Mouse (Mus musculus) stomach, embryonic 15.5 days (tissue): ENCODE results near the gene Peli3. TPM values are rescaled to one million over a fixed set of nuclear protein-coding genes. Genes with fewer than 3 reads are reported as not detected.
"Not testable (repeated sequence)": the region's sequence is repeated elsewhere in the genome, so short reads cannot be mapped to it uniquely, and the experiment has no call there.

Source experiments
- ATAC-seq: fragments of 200-750 bp; cut with Nextera tagmentation; 2 replicates; pipeline ENCODE4 v1.8.0; 2017; ENCODE audit warnings: low read depth, moderate number of reproducible peaks, moderate TSS enrichment; ENCODE audit not compliant: insufficient read depth, low FRiP score
- H3K27ac ChIP-seq: fragments of 300-500 bp; sonication (generic); 2 replicates; pipeline ENCODE4 v1.5.1; 2015; ENCODE audit warnings: mild to moderate bottlenecking, inconsistent platforms
- H3K27me3 ChIP-seq: fragments of 300-500 bp; sonication (generic); replicated peaks from 2 replicates; pipeline ENCODE4 v1.6.1; 2015; ENCODE audit warnings: inconsistent platforms
- H3K36me3 ChIP-seq: fragments of 300-500 bp; sonication (generic); 2 replicates; pipeline ENCODE4 v1.6.1; 2015; ENCODE audit warnings: inconsistent platforms
- H3K4me1 ChIP-seq: fragments of 300-500 bp; sonication (generic); 2 replicates; pipeline ENCODE4 v1.6.1; 2015; ENCODE audit warnings: inconsistent platforms
- H3K4me2 ChIP-seq: fragments of 300-500 bp; sonication (generic); 2 replicates; pipeline ENCODE4 v1.6.1; 2015; ENCODE audit warnings: mild to moderate bottlenecking, inconsistent platforms
- H3K4me3 ChIP-seq: fragments of 300-500 bp; sonication (generic); replicated peaks from 2 replicates; pipeline ENCODE4 v1.5.1; 2015; ENCODE audit warnings: inconsistent platforms
- H3K9ac ChIP-seq: fragments of 300-500 bp; sonication (generic); 2 replicates; pipeline ENCODE4 v1.6.1; 2015; ENCODE audit warnings: inconsistent platforms
- H3K9me3 ChIP-seq: fragments of 300-500 bp; sonication (generic); 2 replicates; pipeline ENCODE4 v1.6.1; 2016; ENCODE audit warnings: inconsistent platforms
- WGBS: fragments of 180-500 bp; shearing (Covaris S2); methylation state at CpG from one replicate; pipeline ENCODE4 v1.1.7; 2015; 5-methylcytosine and 5-hydroxymethylcytosine counted together
- polyA plus RNA-seq: library from polyadenylated mRNA; unstranded; fragments of >200 nt; fragmentation: Nextera tagmentation; extraction: Ambion mirVana; gene quantifications from 2 replicates; pipeline ENCODE4 v1.2.1, GENCODE M21; 2015

The Peli3 gene
- 1.7 and 1.9 TPM in 2 replicates for polyA plus RNA-seq

DNA sequence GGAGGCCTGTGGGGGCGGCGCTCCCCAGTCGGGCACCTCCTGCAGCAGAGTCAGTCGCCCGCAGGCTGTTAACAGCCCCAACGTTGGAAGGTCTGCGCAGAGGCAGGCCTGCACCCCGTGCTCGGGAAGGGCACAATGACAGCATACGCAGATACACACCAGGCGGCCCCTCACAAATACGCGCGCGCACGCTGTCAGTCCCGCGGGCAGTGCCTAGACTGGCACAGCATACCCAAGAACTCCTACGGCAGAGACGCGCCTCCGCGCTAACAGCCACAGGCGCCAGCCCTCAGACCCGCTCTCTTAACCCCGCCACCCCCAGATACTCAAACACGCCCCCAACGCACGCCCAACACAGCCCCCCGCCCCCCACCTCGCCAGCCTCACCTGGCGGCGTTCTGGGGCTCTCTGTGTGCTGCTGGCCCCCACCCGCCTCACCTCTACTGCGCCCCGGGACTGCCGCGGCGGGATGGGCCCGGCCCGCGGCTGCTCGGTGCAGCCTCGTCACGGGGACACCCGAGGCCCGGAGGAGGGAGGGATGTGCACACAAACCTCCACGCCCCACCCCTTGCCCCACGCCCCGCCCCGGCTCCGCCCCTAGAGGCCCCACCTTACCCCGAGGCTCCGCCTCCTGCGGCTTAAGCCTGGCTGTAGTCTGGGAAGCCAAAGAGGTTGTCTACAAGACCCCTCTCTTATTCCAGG lies at the start of gene Peli3:
Gene Peli3 (minus strand): TSS at position 577 of the 702 bp plus-strand sequence.
- Histone ChIP-seq H3K36me3 (no peaks in the 10 kb centered on the region), H3K4me2 (peak within 1 kb of the TSS; percentile 96), H3K9me3 (no peaks in the 10 kb centered on the region), H3K4me1 (0 out of 2 replicates have a peak, but pooled peaks cover 5% of the 10 kb centered on the region), H3K9ac (peak within 1 kb of the TSS; percentile 45; the same call in 1 of the 2 replicates), H3K27ac (no peak within 1 kb of the TSS), H3K4me3 (peak within 1 kb of the TSS; percentile 66), H3K27me3 (0 out of 2 replicates have a peak, but pooled peaks cover 4% of the 10 kb centered on the region)
- under 1% methylated on average over 52 of the region's 55 CpGs for WGBS
- peak; percentile 97 for ATAC-seq

DNA sequence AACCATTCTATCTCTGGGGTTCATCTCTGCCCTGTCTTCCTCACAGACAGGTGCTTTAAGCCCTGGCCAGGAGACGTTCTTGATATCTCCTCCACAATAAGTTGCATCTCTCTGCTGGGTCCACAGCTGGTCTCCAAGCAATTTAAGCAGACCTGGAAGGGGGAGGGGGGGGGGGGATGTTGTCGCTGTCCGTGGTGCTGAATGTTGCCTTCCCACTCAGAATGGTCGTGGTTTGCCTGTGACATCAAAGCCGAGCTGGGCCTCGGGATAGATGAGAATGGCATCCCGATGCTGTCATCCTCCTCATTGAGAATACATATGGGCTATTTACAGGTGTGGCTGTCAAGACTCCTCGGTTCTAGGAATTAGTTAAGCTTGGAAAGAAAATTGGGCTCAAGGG lies 49.4 kb upstream of the Peli3 start:
- H3K27me3 ChIP-seq = peaks cover 27% of the 10 kb centered on the region
- 19% methylated on average over 8 of the region's 8 CpGs for WGBS
- H3K36me3 ChIP-seq = no peaks in the 10 kb centered on the region
- H3K27ac ChIP-seq = no peak overlapping the region
- H3K9ac ChIP-seq = no peak overlapping the region
- H3K4me1 ChIP-seq = peaks cover 11% of the 10 kb centered on the region; the same call in 1 of the 2 replicates
- no peak overlapping the region for H3K4me2 ChIP-seq
- no peak for ATAC-seq
- H3K4me3 ChIP-seq = no peak overlapping the region
- no peaks in the 10 kb centered on the region for H3K9me3 ChIP-seq

DNA sequence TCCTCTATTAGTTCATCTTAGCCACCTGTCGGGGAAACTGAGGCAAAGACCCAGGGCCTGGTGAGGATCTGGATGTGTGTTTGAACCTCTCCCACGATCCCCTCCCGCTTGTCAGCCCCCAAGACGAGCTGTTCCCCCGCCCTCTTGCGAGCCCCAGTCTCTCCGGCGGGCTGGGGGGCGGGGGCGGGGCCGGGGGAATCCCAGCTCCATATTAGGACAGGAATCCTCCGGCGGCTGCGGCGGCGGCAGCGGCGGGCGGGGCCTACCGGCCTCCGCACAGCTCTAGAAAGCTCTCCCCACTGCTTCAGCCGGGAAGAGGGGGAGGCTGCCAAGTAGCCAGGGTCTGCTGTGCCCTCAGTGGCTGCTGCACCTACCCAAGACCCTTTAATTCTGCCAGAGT lies 47.8 kb upstream of the Peli3 start:
- Histone ChIP-seq H3K9me3 (no peaks in the 10 kb centered on the region), H3K4me1 (peaks cover 11% of the 10 kb centered on the region; the same call in 1 of the 2 replicates), H3K27ac (no peak overlapping the region), H3K4me2 (0 out of 2 replicates have a peak overlapping the region, but pooled peaks have one; percentile 6), H3K9ac (no peak overlapping the region), H3K4me3 (no peak overlapping the region), H3K27me3 (peaks cover 31% of the 10 kb centered on the region), H3K36me3 (no peaks in the 10 kb centered on the region)
- 2% methylated on average over 22 of the region's 22 CpGs for WGBS
- no peak for ATAC-seq

DNA sequence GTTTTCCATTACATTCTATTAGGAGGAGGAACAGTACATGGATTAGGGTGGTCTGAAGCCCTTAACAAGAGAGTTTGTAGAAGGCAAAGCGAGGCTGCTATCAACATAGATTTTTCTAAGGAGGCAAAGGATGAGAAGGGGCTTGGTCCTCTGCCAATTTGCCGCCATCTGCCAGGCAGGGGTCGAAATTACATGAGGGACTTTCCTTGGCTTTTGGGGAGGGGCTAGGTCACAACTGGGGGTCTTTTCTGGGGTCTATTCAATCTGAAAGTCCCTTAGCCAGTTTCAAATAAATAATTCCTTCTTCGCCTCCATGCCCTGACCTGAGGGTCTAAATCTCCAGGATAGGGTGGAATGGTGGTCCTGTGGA lies 47.3 kb upstream of the Peli3 start, which contains the start of gene Npas4:
Gene Npas4 (minus strand): TSS at position 61 of the 370 bp plus-strand sequence.
- H3K4me3 ChIP-seq = no peak within 1 kb of the TSS; the same call in 1 of the 2 replicates
- 0 out of 2 replicates have a peak within 1 kb of the TSS, but pooled peaks have one; percentile 6 for H3K4me2 ChIP-seq
- ATAC-seq = no peak
- no peaks in the 10 kb centered on the region for H3K36me3 ChIP-seq
- H3K27me3 ChIP-seq = peaks cover 34% of the 10 kb centered on the region
- no peak within 1 kb of the TSS for H3K9ac ChIP-seq
- 28% methylated on average over 4 of the region's 4 CpGs for WGBS
- no peaks in the 10 kb centered on the region for H3K9me3 ChIP-seq
- H3K27ac ChIP-seq = no peak within 1 kb of the TSS
- peaks cover 11% of the 10 kb centered on the region; the same call in 1 of the 2 replicates for H3K4me1 ChIP-seq

DNA sequence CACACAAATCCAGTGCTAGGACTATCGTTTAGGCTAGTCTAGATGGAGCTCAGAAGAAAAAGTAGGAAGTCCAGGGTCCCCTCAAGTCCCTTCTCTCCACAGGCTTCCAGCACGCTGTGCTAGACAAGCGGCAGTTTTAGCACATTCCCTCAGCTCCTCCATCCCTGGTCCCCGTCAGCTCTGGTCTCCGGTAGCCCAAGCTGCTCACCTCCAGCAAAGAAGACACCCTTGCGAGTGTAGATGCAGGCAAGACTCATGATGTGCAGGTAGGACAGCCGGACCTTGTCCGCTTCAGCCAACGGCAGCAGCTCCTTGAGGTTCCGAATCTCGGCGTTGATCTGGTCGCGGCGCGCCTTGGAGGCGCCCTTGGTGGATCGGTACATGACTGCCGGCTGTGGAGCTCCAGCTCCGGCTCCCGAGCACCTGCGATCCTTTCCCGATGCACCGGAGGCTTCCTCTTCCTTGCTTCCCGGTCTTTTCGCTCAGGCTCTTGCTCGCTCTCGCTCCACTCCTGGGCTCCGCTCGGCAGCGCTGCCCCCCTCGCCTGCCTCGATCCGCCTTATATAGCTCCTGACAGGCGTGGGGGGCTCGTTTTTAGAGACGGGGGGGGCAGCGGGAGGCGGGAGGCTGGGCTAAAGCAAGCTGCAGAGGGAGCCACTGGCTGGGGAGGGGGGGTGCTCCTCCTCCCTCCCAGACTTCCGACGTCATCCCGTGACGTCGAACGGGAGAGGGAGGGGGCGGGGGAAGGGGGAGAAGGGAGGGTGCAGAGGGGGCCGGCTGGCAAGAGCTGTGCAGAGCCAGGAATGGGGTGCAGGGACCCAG lies 46.7 kb upstream of the Peli3 start:
- no peak for ATAC-seq
- Histone ChIP-seq H3K27ac (no peak overlapping the region), H3K27me3 (peaks cover 34% of the 10 kb centered on the region), H3K4me2 (no peak overlapping the region), H3K36me3 (no peaks in the 10 kb centered on the region), H3K4me1 (peaks cover 11% of the 10 kb centered on the region; the same call in 1 of the 2 replicates), H3K4me3 (no peak overlapping the region; the same call in 1 of the 2 replicates), H3K9me3 (no peaks in the 10 kb centered on the region), H3K9ac (no peak overlapping the region)
- 25% methylated on average over 40 of the region's 47 CpGs for WGBS

DNA sequence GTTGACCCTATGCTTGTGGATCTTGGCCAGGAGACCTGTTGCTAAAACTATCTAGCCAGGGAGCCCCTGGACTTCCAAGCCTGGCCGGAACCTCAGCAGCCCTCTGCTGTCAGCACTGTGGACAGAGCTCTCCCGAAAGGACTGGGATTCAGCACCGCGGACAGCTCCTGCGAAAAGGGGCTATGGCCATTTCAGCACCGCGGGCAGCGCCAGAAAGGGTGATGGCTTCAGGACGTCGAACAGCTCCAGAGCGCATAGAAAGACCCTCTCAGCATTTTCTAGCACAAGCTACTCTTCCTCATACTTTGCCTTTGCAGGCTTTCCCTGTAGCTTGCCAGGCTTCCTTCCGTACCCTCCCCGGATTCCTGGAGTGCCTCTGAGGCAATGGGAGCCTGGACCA lies 46.1 kb upstream of the Peli3 start:
- no peak overlapping the region for H3K4me2 ChIP-seq
- peaks cover 39% of the 10 kb centered on the region for H3K27me3 ChIP-seq
- no peaks in the 10 kb centered on the region for H3K9me3 ChIP-seq
- no peak overlapping the region for H3K4me3 ChIP-seq
- no peak overlapping the region for H3K27ac ChIP-seq
- WGBS = 5% methylated on average over 13 of the region's 13 CpGs
- no peaks in the 10 kb centered on the region for H3K36me3 ChIP-seq
- H3K4me1 ChIP-seq = peaks cover 11% of the 10 kb centered on the region; the same call in 1 of the 2 replicates
- H3K9ac ChIP-seq = no peak overlapping the region
- peak; percentile 38; the same call in 1 of the 2 replicates for ATAC-seq

DNA sequence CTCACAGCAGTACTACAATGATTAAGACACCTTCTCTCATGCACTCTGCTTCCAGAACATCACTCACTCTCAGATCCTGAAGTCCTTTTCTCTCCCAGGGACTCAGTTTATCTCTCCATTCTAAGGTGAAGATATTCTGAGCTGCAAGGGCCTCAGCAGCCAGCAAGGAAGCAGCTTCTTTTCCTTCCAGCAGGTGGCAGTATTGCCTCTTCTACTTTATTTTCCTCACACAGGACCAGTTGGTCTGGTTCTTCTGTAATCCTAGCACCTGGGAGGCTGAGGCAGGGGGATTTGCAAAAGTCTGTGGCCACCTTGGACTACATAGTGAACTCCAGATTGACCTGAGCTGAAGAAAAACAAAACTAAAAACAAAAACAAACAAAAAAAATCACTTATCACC lies 38.8 kb upstream of the Peli3 start:
- H3K4me2 ChIP-seq = no peak overlapping the region
- H3K27me3 ChIP-seq = peaks cover 25% of the 10 kb centered on the region
- H3K9ac ChIP-seq = no peak overlapping the region
- ATAC-seq = no peak
- H3K4me1 ChIP-seq = no peaks in the 10 kb centered on the region
- no peaks in the 10 kb centered on the region for H3K36me3 ChIP-seq
- no peak overlapping the region for H3K4me3 ChIP-seq
- H3K27ac ChIP-seq = no peak overlapping the region
- no peaks in the 10 kb centered on the region for H3K9me3 ChIP-seq

DNA sequence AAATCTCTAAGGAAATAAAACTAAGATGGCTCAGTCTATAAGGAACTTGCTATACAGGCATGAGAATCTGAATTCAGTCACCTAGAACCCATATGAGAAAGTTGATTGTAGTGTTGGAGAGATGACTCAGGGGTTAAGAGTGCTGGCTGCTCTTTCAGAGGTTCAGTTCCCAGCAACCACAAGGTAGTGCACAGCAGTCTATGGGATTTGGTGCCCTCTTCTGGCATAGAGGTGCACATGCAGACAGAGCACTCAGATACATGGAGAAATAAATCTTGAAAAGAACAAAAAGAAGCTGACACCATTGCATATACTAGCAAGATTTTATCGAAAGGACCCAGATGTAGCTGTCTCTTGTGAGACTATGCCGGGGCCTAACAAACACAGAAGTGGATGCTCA lies 25.3 kb upstream of the Peli3 start:
- Histone ChIP-seq H3K4me3 (no peak overlapping the region), H3K27me3 (no peaks in the 10 kb centered on the region), H3K9ac (no peak overlapping the region), H3K4me2 (no peak overlapping the region), H3K36me3 (peaks cover 10% of the 10 kb centered on the region), H3K9me3 (no peaks in the 10 kb centered on the region), H3K4me1 (no peaks in the 10 kb centered on the region), H3K27ac (no peak overlapping the region)
- ATAC-seq = no peak
- 61% methylated on average over 2 of the region's 2 CpGs for WGBS

DNA sequence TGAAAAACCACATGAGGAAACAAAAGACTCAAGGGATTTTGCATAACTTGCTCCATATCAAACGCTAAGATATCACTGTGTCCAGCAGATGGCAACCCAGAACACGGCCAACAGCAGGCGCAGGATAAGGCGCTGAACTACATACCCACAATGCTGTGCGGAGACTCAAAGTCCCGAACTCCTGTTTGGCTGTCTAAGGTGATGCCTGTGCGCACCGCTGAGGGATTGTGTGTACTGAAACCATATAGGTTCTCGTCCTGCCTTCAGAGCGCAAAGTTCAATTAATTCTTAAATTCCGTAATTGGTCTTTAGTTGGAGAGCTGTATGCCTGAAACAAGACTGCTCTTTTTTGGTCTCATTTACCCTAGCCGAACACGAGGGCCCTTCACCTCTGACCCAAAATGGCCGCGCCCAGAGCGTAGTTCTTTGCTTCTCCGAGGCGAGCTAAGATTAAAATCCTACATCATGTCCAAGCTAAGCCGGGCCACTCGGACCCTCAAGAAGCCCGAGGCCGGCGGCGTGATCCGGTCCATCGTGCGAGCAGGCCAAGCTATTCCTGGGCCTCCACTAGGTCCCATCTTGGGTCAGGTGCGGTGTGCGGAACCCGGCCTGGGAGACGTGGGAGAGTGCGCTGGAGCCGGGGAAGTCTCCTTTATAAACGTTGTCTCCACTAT lies 19.1 kb upstream of the Peli3 start, which contains the start of gene Mrpl11:
Gene Mrpl11 (plus strand): TSS at position 220 of the 674 bp plus-strand sequence.
- Histone ChIP-seq H3K9me3 (no peaks in the 10 kb centered on the region), H3K4me1 (peaks cover 7% of the 10 kb centered on the region; the same call in 1 of the 2 replicates), H3K4me2 (peak within 1 kb of the TSS; percentile 66), H3K36me3 (peaks cover 10% of the 10 kb centered on the region), H3K27ac (peak within 1 kb of the TSS; percentile 84), H3K4me3 (peak within 1 kb of the TSS; percentile 98), H3K27me3 (no peaks in the 10 kb centered on the region), H3K9ac (peak within 1 kb of the TSS; percentile 85)
- WGBS = under 1% methylated on average over 34 of the region's 34 CpGs
- ATAC-seq = peak; percentile 97

DNA sequence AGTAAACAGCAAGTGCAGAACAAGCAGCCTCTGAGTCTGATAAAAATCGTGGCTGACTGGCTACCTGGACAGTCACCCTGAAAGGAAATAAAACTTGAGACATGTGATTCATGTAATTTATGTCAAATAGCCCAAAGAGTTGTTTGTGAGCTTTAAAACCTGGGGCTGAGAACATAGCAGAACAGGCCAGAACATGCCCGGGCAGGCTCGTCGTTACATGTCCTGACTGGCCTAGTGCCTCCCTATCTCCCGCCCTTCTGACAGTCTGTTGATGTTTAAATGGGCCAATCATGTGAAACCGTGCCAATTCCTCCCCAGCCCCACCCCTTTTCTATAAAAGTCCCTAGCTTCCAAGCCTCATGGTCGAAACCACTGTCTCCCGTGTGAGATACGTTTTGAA lies 5.7 kb upstream of the Peli3 start:
- ATAC-seq, H3K4me1 ChIP-seq, H3K9ac ChIP-seq, H3K4me2 ChIP-seq, H3K27me3 ChIP-seq, H3K4me3 ChIP-seq, H3K36me3 ChIP-seq, H3K9me3 ChIP-seq, H3K27ac ChIP-seq: not testable (repeated sequence)
- 79% methylated on average over 9 of the region's 9 CpGs for WGBS

DNA sequence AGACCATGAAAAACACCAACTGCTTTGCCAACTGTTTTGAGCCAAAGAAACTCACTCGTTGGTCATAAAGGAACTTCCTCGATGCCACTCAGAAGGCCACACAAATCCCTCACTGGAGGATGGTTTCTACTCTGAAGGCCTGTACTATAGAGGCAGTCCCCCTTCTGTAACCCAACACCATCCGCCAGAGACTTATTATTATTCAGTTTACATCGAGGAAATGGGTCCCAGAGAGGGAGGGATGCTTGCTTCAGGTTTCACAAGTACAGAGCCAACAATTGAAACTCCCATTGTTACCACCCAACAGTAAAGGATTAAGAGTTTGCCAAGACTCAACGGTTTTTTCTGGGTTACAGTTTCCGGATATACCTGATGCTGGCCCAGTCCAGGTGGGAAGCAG lies 2.6 kb upstream of the Peli3 start:
- Histone ChIP-seq H3K4me2 (no peak overlapping the region), H3K27me3 (0 out of 2 replicates have a peak, but pooled peaks cover 4% of the 10 kb centered on the region), H3K9ac (no peak overlapping the region), H3K36me3 (no peaks in the 10 kb centered on the region), H3K4me1 (0 out of 2 replicates have a peak, but pooled peaks cover 5% of the 10 kb centered on the region), H3K9me3 (no peaks in the 10 kb centered on the region), H3K4me3 (no peak overlapping the region), H3K27ac (no peak overlapping the region)
- no peak for ATAC-seq
- WGBS = 44% methylated on average over 6 of the region's 6 CpGs
